Mouse (Mus musculus): ENCODE measurements around the gene C730034F03Rik. TPM values are rescaled to one million over a fixed set of nuclear protein-coding genes. Genes with fewer than 3 reads are reported as not detected.
A peak's percentile ranks its signal among the peaks of the same experiment; 100 is the strongest.

C730034F03Rik gene
- polyA plus RNA-seq (2015; fragmentation: Nextera tagmentation; extraction: Ambion mirVana): 1.1 and 1.3 TPM in 2 replicates

- ATAC-seq: peak; percentile 93
- WGBS: under 1% methylated on average over 70 of the region's 70 CpGs
- no peak for TF ChIP-seq CTCF (IDR thresholded peaks at IDR 0.05; ENCODE audit: low read depth)
These were observed at the start of gene C730034F03Rik, which contains the start of the genes Gm44502 and Chkb for GRCm38 (mm10) chr15:89429352-89430221. Gene C730034F03Rik (plus strand): TSS chr15:89429589. Gene Gm44502 (minus strand): TSS chr15:89429696. Gene Chkb (minus strand): TSS chr15:89429908.

DNA sequence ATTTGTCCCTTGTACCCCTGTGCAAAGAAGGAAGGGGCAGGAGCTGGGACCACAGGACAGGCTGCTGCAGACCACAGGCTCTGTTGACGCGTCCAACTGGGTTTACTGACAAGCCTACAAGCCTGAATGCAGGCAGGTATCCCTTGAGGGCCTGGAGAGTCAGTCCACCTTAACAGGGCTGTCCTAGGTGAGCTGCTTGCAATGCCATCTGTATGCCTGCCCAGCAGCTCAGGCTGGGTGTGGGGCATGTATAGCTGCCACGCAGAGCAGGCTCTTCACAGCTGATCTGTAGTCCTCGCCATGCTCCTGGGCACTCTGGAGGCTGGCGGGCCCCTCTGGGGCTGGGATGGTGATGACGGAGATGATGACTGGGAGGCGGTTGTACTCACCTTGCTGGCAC, 44.8 kb upstream of the C730034F03Rik start, which contains the start of gene Klhdc7b:
Gene Klhdc7b (plus strand): TSS at position 301 of the 400 bp plus-strand sequence.
- Histone ChIP-seq H3K27ac (ENCODE audit: low read depth, low read length) (no peak within 1 kb of the TSS), H3K9ac (ENCODE audit: low read depth, low read length) (no peak within 1 kb of the TSS), H3K4me3 (ENCODE audit: low read depth, low read length) (no peak within 1 kb of the TSS), H3K27me3 (replicated peaks; ENCODE audit: control insufficient read depth, insufficient read depth, low read length) (peaks cover 5% of the 10 kb centered on the region; the same call in 1 of the 2 replicates), H3K9me3 (ENCODE audit: control insufficient read depth) (no peaks in the 10 kb centered on the region), H3K4me1 (replicated peaks; ENCODE audit: control insufficient read depth, insufficient read depth, low read length) (no peaks in the 10 kb centered on the region), H3K4me2 (replicated peaks; ENCODE audit: low read depth) (no peak within 1 kb of the TSS), H3K36me3 (ENCODE audit: control insufficient read depth, insufficient read depth) (no peaks in the 10 kb centered on the region)
- ATAC-seq: no peak
- no peak for TF ChIP-seq CTCF (IDR thresholded peaks at IDR 0.05; ENCODE audit: low read depth)
- 86% methylated on average over 7 of the region's 7 CpGs for WGBS

More at GRCm38 (mm10) chr15:89429352-89430221, at the start of gene C730034F03Rik, which contains the start of the genes Gm44502 and Chkb:
- H3K4me1 ChIP-seq (replicated peaks; ENCODE audit: control insufficient read depth, insufficient read depth, low read length): peaks cover 8% of the 10 kb centered on the region; the same call in 1 of the 2 replicates
- H3K9me3 ChIP-seq (ENCODE audit: control insufficient read depth): no peaks in the 10 kb centered on the region
- no peaks in the 10 kb centered on the region for H3K27me3 ChIP-seq (replicated peaks; ENCODE audit: control insufficient read depth, insufficient read depth, low read length)
- peak within 1 kb of the TSS; percentile 94 for H3K4me2 ChIP-seq (replicated peaks; ENCODE audit: low read depth)
- H3K27ac ChIP-seq (ENCODE audit: low read depth, low read length): peak within 1 kb of the TSS; percentile 99
- peaks cover 22% of the 10 kb centered on the region for H3K36me3 ChIP-seq (ENCODE audit: control insufficient read depth, insufficient read depth)
- H3K4me3 ChIP-seq (ENCODE audit: low read depth, low read length): peak within 1 kb of the TSS; percentile 82
- peak within 1 kb of the TSS; percentile 83 for H3K9ac ChIP-seq (ENCODE audit: low read depth, low read length)

GRCm38 (mm10) chr15:89387127-89387526, 42.3 kb upstream of the C730034F03Rik start:
- H3K9ac ChIP-seq (ENCODE audit: low read depth, low read length): no peak overlapping the region
- no peaks in the 10 kb centered on the region for H3K4me1 ChIP-seq (replicated peaks; ENCODE audit: control insufficient read depth, insufficient read depth, low read length)
- no peak for ATAC-seq
- H3K36me3 ChIP-seq (ENCODE audit: control insufficient read depth, insufficient read depth): no peaks in the 10 kb centered on the region
- H3K4me2 ChIP-seq (replicated peaks; ENCODE audit: low read depth): no peak overlapping the region
- H3K27ac ChIP-seq (ENCODE audit: low read depth, low read length): no peak overlapping the region
- H3K4me3 ChIP-seq (ENCODE audit: low read depth, low read length): no peak overlapping the region
- TF ChIP-seq CTCF (IDR thresholded peaks at IDR 0.05; ENCODE audit: low read depth): no peak
- 34% methylated on average over 12 of the region's 12 CpGs for WGBS
- H3K27me3 ChIP-seq (replicated peaks; ENCODE audit: control insufficient read depth, insufficient read depth, low read length): 0 out of 2 replicates have a peak, but pooled peaks cover 2% of the 10 kb centered on the region
- no peaks in the 10 kb centered on the region for H3K9me3 ChIP-seq (ENCODE audit: control insufficient read depth)

- no peak for ATAC-seq
- WGBS: 94% methylated on average over 10 of the region's 10 CpGs
- Histone ChIP-seq H3K27ac (ENCODE audit: low read depth, low read length) (no peak overlapping the region), H3K27me3 (replicated peaks; ENCODE audit: control insufficient read depth, insufficient read depth, low read length) (0 out of 2 replicates have a peak, but pooled peaks cover 2% of the 10 kb centered on the region), H3K4me1 (replicated peaks; ENCODE audit: control insufficient read depth, insufficient read depth, low read length) (no peaks in the 10 kb centered on the region), H3K9ac (ENCODE audit: low read depth, low read length) (no peak overlapping the region), H3K4me3 (ENCODE audit: low read depth, low read length) (no peak overlapping the region), H3K9me3 (ENCODE audit: control insufficient read depth) (no peaks in the 10 kb centered on the region), H3K4me2 (replicated peaks; ENCODE audit: low read depth) (no peak overlapping the region), H3K36me3 (ENCODE audit: control insufficient read depth, insufficient read depth) (no peaks in the 10 kb centered on the region)
- no peak for TF ChIP-seq CTCF (IDR thresholded peaks at IDR 0.05; ENCODE audit: low read depth)
These were observed 39.3 kb upstream of the C730034F03Rik start for GRCm38 (mm10) chr15:89390081-89390480.

GRCm38 (mm10) chr15:89396883-89397282, 32.5 kb upstream of the C730034F03Rik start:
- H3K27ac ChIP-seq (ENCODE audit: low read depth, low read length): peak overlapping the region; percentile 46
- H3K4me2 ChIP-seq (replicated peaks; ENCODE audit: low read depth): no peak overlapping the region
- peak; percentile 94 for ATAC-seq
- no peak for TF ChIP-seq CTCF (IDR thresholded peaks at IDR 0.05; ENCODE audit: low read depth)
- H3K27me3 ChIP-seq (replicated peaks; ENCODE audit: control insufficient read depth, insufficient read depth, low read length): no peaks in the 10 kb centered on the region
- no peaks in the 10 kb centered on the region for H3K9me3 ChIP-seq (ENCODE audit: control insufficient read depth)
- no peak overlapping the region for H3K4me3 ChIP-seq (ENCODE audit: low read depth, low read length)
- H3K36me3 ChIP-seq (ENCODE audit: control insufficient read depth, insufficient read depth): no peaks in the 10 kb centered on the region
- H3K9ac ChIP-seq (ENCODE audit: low read depth, low read length): no peak overlapping the region
- 41% methylated on average over 4 of the region's 4 CpGs for WGBS
- H3K4me1 ChIP-seq (replicated peaks; ENCODE audit: control insufficient read depth, insufficient read depth, low read length): no peaks in the 10 kb centered on the region

GRCm38 (mm10) chr15:89398146-89398545, 31.2 kb upstream of the C730034F03Rik start:
- Histone ChIP-seq H3K36me3 (ENCODE audit: control insufficient read depth, insufficient read depth) (no peaks in the 10 kb centered on the region), H3K4me1 (replicated peaks; ENCODE audit: control insufficient read depth, insufficient read depth, low read length) (no peaks in the 10 kb centered on the region), H3K4me2 (replicated peaks; ENCODE audit: low read depth) (no peak overlapping the region), H3K9me3 (ENCODE audit: control insufficient read depth) (no peaks in the 10 kb centered on the region), H3K4me3 (ENCODE audit: low read depth, low read length) (no peak overlapping the region), H3K9ac (ENCODE audit: low read depth, low read length) (no peak overlapping the region), H3K27me3 (replicated peaks; ENCODE audit: control insufficient read depth, insufficient read depth, low read length) (no peaks in the 10 kb centered on the region), H3K27ac (ENCODE audit: low read depth, low read length) (no peak overlapping the region)
- ATAC-seq: no peak
- no peak for TF ChIP-seq CTCF (IDR thresholded peaks at IDR 0.05; ENCODE audit: low read depth)
- WGBS: 90% methylated on average over 2 of the region's 2 CpGs
